Mouse (Mus musculus) liver, adult 2 months (tissue): Measurements from ENCODE around the gene Spty2d1. TPM values are rescaled to one million over a fixed set of nuclear protein-coding genes. Genes with fewer than 3 reads are reported as not detected.

ENCODE experiments used
- DNase-seq: peaks from one replicate; pipeline ENCODE4 v3.0.0-alpha.2; 2011; ENCODE audit warnings: low read depth, low spot score; ENCODE audit errors: extremely low read depth
- H3K27ac ChIP-seq: fragments of 200-500 bp; replicated peaks from 2 replicates; pipeline ENCODE4 v1.5.1; 2012; ENCODE audit warnings: low read depth, mild to moderate bottlenecking, control low read depth, inconsistent platforms, low read length; ENCODE audit not compliant: insufficient read depth
- H3K27me3 ChIP-seq: fragments of 200-500 bp; 2 replicates; pipeline ENCODE4 v1.6.1; 2012; ENCODE audit warnings: mild to moderate bottlenecking, moderate library complexity, low read length, inconsistent platforms; ENCODE audit not compliant: control insufficient read depth, insufficient read depth
- H3K36me3 ChIP-seq: fragments of 200-500 bp; 2 replicates; pipeline ENCODE4 v1.6.1; 2012; ENCODE audit warnings: low read length, inconsistent platforms; ENCODE audit not compliant: control insufficient read depth, insufficient read depth
- H3K4me1 ChIP-seq: fragments of 200-500 bp; 2 replicates; pipeline ENCODE4 v1.6.1; 2011; ENCODE audit warnings: low read length; ENCODE audit not compliant: control insufficient read depth, insufficient read depth
- H3K4me3 ChIP-seq: fragments of 200-500 bp; 2 replicates; pipeline ENCODE4 v1.5.1; 2011; ENCODE audit warnings: low read depth, mild to moderate bottlenecking, control low read depth, low read length, moderate library complexity; ENCODE audit not compliant: insufficient read depth
- H3K79me2 ChIP-seq: fragments of 200-500 bp; 2 replicates; pipeline ENCODE4 v1.6.1; 2012; ENCODE audit warnings: inconsistent platforms, mild to moderate bottlenecking, low read length, moderate library complexity; ENCODE audit not compliant: control insufficient read depth, insufficient read depth
- H3K9ac ChIP-seq: fragments of 200-500 bp; 2 replicates; pipeline ENCODE4 v1.6.1; 2012; ENCODE audit warnings: low read depth, mild to moderate bottlenecking, control low read depth, inconsistent platforms, low read length
- CTCF ChIP-seq: fragments of 200-500 bp; IDR thresholded peaks from 2 replicates; pipeline ENCODE4 v1.5.1; 2011; ENCODE audit warnings: low read depth, low read length, control low read depth
- POLR2A ChIP-seq: fragments of 200-500 bp; IDR thresholded peaks from 2 replicates; pipeline ENCODE4 v1.6.1; 2011; ENCODE audit warnings: low read length, control low read depth; ENCODE audit not compliant: insufficient read depth; ENCODE audit errors: extremely low read depth
- WGBS: fragments of 180-500 bp; shearing (Covaris S2); methylation state at CpG from one replicate; pipeline ENCODE4 v1.1.7; 2018; 5-methylcytosine and 5-hydroxymethylcytosine counted together
- polyA plus RNA-seq: library from polyadenylated mRNA; depleted of rRNA; stranded (reverse); fragments of >200 nt; gene quantifications from 2 replicates; pipeline ENCODE4 v1.2.3, GENCODE M21; 2012; rRNA removed
- total RNA-seq: library from RNA; depleted of rRNA; stranded (reverse); fragments of >200 nt; gene quantifications from 2 replicates; pipeline ENCODE4 v1.2.3, GENCODE M21; 2014; rRNA removed

Spty2d1 gene
- total and polyA plus RNA-seq, 2 experiments = 3.2 to 7.5 TPM

GRCm38 (mm10) chr7:46962132-46962531 is 46.1 kb downstream of the Spty2d1 start:
- H3K4me3 ChIP-seq = no peak overlapping the region
- no peaks in the 10 kb centered on the region for H3K79me2 ChIP-seq
- H3K4me1 ChIP-seq = peaks cover 6% of the 10 kb centered on the region
- H3K9ac ChIP-seq = no peak overlapping the region
- no peaks in the 10 kb centered on the region for H3K27me3 ChIP-seq
- no peaks in the 10 kb centered on the region for H3K36me3 ChIP-seq
- TF ChIP-seq CTCF = no peak
- TF ChIP-seq POLR2A = no peak
- no peak overlapping the region for H3K27ac ChIP-seq
- no peak for DNase-seq

DNA sequence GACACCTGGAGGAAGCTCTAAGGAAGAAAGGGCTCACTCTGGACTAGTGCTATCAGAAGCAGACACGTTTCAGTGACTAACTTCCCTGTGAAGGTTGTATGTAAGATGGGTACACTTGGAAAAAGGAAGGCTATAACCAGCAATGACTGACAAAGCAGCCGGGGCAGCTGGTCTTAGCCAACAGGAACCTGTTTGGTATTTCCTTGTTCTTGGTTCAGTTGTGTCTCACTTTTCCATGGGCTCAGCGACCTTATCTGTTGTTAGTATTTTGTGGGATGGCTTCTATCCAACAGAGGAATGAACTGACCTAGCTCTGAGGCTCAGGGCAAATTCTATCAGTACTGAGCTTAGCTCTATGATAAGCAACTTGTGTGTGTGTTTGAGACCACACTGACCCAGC is 47.2 kb downstream of the Spty2d1 start:
- no peaks in the 10 kb centered on the region for H3K36me3 ChIP-seq
- H3K27ac ChIP-seq = no peak overlapping the region
- 37% methylated on average over 3 of the region's 3 CpGs for WGBS
- no peak overlapping the region for H3K9ac ChIP-seq
- peaks cover 7% of the 10 kb centered on the region for H3K4me1 ChIP-seq
- H3K79me2 ChIP-seq = no peaks in the 10 kb centered on the region
- no peak for DNase-seq
- no peak overlapping the region for H3K4me3 ChIP-seq
- H3K27me3 ChIP-seq = no peaks in the 10 kb centered on the region
- TF ChIP-seq CTCF (no peak), POLR2A (no peak)

- 25% methylated on average over 9 of the region's 9 CpGs for WGBS
- TF ChIP-seq POLR2A (no peak), CTCF (no peak)
- Histone ChIP-seq H3K27me3 (no peaks in the 10 kb centered on the region), H3K79me2 (no peaks in the 10 kb centered on the region), H3K9ac (no peak overlapping the region), H3K4me1 (peaks cover 7% of the 10 kb centered on the region), H3K27ac (no peak overlapping the region), H3K4me3 (0 out of 2 replicates have a peak overlapping the region, but pooled peaks have one; percentile 43), H3K36me3 (peaks cover 7% of the 10 kb centered on the region)
- DNase-seq = no peak
Observed at GRCm38 (mm10) chr7:46958853-46959252, 49.4 kb downstream of the Spty2d1 start.

DNA sequence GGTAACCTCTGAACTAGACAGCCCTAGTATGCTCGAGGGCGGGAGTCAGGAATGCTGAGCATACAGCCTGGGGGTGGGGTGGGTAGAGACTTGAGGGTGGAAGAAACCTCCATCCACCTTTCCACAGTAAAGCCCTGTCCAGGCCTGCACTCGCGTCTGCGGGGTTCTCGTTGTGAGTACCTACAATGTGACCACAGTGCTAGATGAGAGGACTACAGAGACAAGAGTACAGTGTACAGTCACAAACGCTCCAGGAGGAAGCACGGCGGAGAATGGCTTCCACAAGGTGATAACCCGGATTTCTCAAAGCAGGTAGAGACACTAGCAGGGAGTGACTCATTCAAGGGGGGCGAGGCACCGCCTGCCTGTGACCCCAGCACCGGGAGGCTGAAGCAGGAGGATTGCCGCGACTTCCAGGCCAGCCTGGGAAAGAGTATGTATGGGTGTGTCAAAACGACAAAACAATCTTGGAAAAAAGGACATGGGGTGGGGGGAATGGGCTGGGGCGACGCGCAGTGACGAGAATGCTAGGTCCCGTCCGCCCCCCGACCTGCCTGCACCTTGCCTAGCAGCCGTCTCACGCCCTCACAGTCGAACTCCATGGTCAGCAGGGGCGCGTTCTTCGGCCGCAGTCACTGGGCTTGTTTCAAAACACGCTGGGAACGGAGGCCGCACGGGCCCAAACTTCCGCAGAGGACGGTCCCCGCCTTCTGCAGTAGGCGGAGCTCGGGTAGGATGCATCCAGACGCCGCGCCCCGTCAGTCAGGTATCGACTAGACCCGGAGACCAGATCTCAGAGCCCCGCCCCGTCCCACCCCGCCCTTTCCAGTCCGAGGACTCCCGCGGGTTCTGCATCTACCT is 50.1 kb downstream of the Spty2d1 start, which contains the start of gene Uevld:
Uevld (minus strand) TSS at position 697 of the 861 bp plus-strand sequence.
- no peak within 1 kb of the TSS; the same call in 1 of the 2 replicates for H3K27ac ChIP-seq

More for the DNA sequence above, 50.1 kb downstream of the Spty2d1 start, which contains the start of gene Uevld:
- Histone ChIP-seq H3K27me3 (no peaks in the 10 kb centered on the region), H3K79me2 (no peaks in the 10 kb centered on the region), H3K9ac (peak within 1 kb of the TSS; percentile 75), H3K4me3 (peak within 1 kb of the TSS; percentile 83), H3K36me3 (peaks cover 11% of the 10 kb centered on the region), H3K4me1 (peaks cover 7% of the 10 kb centered on the region)
- no peak for TF ChIP-seq POLR2A
- TF ChIP-seq CTCF = no peak
- WGBS = under 1% methylated on average over 51 of the region's 51 CpGs
- DNase-seq = peak; percentile 83

Other genes starting within 250 kb of the Spty2d1 start
- 11.3 and 11.8 TPM in 2 replicates for gene Hps5, start 212.3 kb downstream of the Spty2d1 start, total RNA-seq
- 7.3 and 9.0 TPM in 2 replicates for gene Hps5, start 212.3 kb downstream of the Spty2d1 start, polyA plus RNA-seq
- gene Gtf2h1, start 212.3 kb downstream of the Spty2d1 start, total RNA-seq = 30.9 and 33.2 TPM in 2 replicates
- 6.3 and 6.7 TPM in 2 replicates for gene Gtf2h1, start 212.3 kb downstream of the Spty2d1 start, polyA plus RNA-seq
- 442 and 520 TPM in 2 replicates for gene Ldha, start 166.9 kb downstream of the Spty2d1 start, total RNA-seq
- 594 and 718 TPM in 2 replicates for gene Ldha, start 166.9 kb downstream of the Spty2d1 start, polyA plus RNA-seq
- not detected in 2 replicates for gene Ldhc, start 147.2 kb downstream of the Spty2d1 start, total RNA-seq
- not detected in 2 replicates for gene Ldhc, start 147.2 kb downstream of the Spty2d1 start, polyA plus RNA-seq
- gene Tsg101, start 88.4 kb downstream of the Spty2d1 start, total RNA-seq = 19.5 and 20.3 TPM in 2 replicates
- 33.4 and 43.6 TPM in 2 replicates for gene Tsg101, start 88.4 kb downstream of the Spty2d1 start, polyA plus RNA-seq
- gene Uevld, start 49.9 kb downstream of the Spty2d1 start, total RNA-seq = 9.8 and 10.2 TPM in 2 replicates
- gene Uevld, start 49.9 kb downstream of the Spty2d1 start, polyA plus RNA-seq = 2.7 and 3.0 TPM in 2 replicates
- gene Gm9999, start 24.8 kb downstream of the Spty2d1 start, total RNA-seq = not detected in 2 replicates
- gene Gm9999, start 24.8 kb downstream of the Spty2d1 start, polyA plus RNA-seq = not detected in 2 replicates
- gene Tmem86a, start 42.2 kb upstream of the Spty2d1 start, total RNA-seq = 5.7 and 7.0 TPM in 2 replicates
- gene Tmem86a, start 42.2 kb upstream of the Spty2d1 start, polyA plus RNA-seq = 9.1 and 16.1 TPM in 2 replicates
- gene Ptpn5, start 125.3 kb upstream of the Spty2d1 start, total RNA-seq = not detected in 2 replicates
- 0.02 TPM in 1 of 2 replicates, not detected in the other for gene Ptpn5, start 125.3 kb upstream of the Spty2d1 start, polyA plus RNA-seq
- gene Mrgpra6, start 196.5 kb upstream of the Spty2d1 start, total RNA-seq = not detected in 2 replicates
- not detected in 2 replicates for gene Mrgpra6, start 196.5 kb upstream of the Spty2d1 start, polyA plus RNA-seq
- gene Mrgpra9, start 244.4 kb upstream of the Spty2d1 start, total RNA-seq = not detected in 2 replicates
- not detected in 2 replicates for gene Mrgpra9, start 244.4 kb upstream of the Spty2d1 start, polyA plus RNA-seq